Mouse (Mus musculus) urinary bladder, postnatal 36 days (tissue): ENCODE measurements at regions not wholly inside any gene's neighbourhood (a gene's known extent, or its start where the extent isn't known, plus 50 kb on each side); places are given as distances from the start of the nearest gene placed in this dataset.
"Not testable (repeated sequence)": the region's sequence is repeated elsewhere in the genome, so short reads cannot be mapped to it uniquely, and the experiment has no call there.

Source experiments
- DNase-seq, 2 experiments: peaks; one replicate each; pipeline ENCODE4 v3.0.0; 2022; ENCODE audit warnings: low spot score in 2 of 2, mixed read lengths in 1 of 2

- no peak for DNase-seq
Observed at GRCm38 (mm10) chr10:126385644-126386043, 419.7 kb downstream of the Lrig3 start.

- no peak for DNase-seq
Observed at GRCm38 (mm10) chr10:126380381-126380780, 414.4 kb downstream of the Lrig3 start.

DNA sequence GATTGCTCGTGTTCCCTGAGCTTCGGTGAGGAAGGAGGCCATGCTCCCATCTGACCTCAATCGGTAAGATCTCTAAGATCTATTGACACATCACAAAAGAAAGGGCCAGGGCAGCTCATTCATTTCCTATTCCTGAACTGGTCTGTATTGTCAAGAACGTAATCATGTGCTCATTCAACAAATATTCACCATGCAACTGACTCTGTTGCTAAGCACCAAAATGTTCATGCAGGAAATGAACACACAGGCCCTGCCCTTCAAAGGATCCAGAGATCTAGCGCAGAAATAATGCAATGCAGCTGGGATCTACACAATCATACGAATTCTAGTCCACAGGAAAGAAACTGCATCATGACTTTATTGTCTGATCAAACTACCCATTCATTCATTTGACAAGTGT, 413.3 kb downstream of the Lrig3 start:
- DNase-seq = no peak

DNA sequence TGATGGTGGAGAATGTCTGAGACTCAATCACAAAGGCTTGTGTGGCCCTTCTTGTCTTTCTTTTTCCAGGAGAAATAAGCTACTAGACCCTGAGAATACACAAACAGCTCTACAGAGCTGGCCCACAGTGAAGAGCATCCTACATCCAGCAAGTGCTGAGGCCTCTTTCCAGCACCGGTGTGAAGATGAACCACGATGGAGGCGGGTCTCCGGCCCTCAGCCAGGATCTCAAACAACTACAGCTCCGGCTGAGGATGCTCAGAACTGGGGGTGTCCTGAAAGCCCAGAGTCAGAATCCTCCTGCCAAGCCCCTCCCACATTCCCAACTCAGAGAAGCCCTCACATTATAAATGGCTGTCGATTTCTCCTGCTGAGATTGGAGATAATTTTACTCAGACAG, 407.9 kb downstream of the Lrig3 start:
- DNase-seq = no peak

DNA sequence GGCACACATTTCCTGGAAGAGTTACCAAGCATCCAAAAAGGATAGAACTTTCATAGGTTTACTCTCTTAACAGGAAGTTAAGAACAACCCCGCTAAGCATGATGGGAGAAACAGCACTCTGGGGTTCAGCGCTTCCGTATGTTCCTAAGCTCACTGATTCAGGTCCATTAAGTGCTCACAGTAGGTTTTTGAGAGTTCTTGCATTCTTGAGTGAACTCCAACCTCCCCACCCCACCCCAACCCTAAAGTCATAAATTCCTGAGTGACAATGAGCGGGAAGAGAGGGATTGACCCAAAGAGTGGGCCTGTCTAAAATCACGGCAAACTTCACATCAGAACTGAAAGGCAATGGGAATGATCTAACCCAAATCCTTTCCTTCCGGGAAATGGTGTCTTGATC, 405.9 kb downstream of the Lrig3 start:
- DNase-seq = no peak

DNA sequence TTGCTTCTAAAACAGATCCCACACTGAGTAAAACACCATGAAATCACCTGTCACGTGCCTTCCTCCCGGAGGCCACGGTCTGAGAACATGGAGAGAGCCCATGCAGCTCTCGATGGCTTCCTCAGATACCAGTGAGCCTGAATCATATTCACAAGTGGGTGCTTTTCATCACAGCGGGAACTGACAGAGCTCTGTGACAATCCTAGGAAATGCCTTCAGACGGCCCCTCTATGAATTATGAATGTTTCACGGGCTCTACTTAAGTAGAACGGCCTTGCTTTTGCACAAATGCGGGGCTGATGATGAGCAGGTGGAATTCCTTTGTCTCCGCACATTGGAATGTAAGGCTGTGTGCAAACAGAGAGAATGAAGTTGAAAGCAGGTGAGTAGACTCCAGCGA, 383.1 kb downstream of the Lrig3 start:
- DNase-seq = no peak

GRCm38 (mm10) chr10:126337426-126337825, 371.5 kb downstream of the Lrig3 start:
- no peak for DNase-seq

- no peak for DNase-seq
Observed at GRCm38 (mm10) chr10:126333786-126334185, 367.8 kb downstream of the Lrig3 start.

- DNase-seq = peak; percentile 85 to 90
Observed at GRCm38 (mm10) chr10:126330305-126330969, 364.5 kb downstream of the Lrig3 start.

GRCm38 (mm10) chr10:126320831-126321230, 354.9 kb downstream of the Lrig3 start:
- no peak for DNase-seq

DNA sequence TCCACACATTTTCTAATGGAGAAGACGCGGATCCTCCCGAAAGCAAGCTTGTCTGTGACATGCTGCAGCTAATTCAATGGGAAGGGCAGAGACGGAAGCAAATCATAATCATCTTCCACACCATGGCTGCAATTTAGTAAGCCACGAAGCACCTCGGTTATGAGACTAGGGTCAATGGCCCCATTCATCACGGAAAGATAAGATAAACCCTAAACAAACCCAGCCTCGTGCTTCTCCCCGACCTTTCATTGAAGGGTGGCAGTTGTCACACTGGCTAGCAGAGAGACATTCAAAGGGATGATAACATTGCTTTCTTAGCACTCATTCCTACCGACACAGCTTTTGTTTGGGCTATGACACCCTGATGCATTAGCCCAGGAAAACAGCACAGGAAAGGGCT, 353.8 kb downstream of the Lrig3 start:
- DNase-seq = no peak

DNA sequence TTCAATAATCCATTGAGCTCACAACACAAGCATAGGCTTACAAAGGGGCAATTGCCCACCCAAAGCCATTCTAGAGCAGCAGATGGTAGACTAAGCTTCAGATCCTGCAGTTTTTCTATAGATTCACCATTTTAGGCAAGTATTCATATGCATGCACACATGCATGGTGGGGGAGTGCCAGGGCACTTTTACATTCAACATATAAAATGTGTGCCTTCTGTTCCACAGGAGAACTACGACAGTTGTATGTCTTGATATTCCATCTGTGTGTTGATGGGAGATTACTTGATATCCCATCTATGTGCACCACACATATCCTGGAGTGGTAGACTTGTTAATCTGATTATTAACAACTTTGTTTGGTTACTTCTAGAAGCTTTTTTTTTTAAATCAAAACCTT, 334.0 kb downstream of the Lrig3 start:
- no peak for DNase-seq

DNA sequence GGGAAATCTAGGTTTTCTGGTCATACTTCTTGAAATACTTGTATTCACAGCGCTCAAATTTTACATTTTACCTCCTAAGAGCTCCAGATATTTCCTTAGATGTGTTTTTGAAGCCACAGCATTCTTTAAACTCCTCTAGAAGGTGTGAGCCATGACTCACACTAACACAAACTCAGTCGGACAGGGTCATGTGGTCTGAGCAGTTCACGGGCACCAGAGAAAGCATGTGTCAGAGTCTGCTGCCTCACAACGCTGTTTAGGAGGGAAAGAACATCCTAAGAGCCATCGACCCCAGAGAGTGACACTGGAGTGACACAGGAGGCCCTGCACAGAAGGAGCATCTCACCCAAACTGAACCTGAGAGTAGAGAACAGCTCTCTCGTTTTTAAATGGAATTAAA, 332.2 kb downstream of the Lrig3 start:
- no peak for DNase-seq

- no peak for DNase-seq
Observed at GRCm38 (mm10) chr10:126295853-126296252, 329.9 kb downstream of the Lrig3 start.

GRCm38 (mm10) chr10:126291765-126292164, 325.8 kb downstream of the Lrig3 start:
- DNase-seq = no peak

DNA sequence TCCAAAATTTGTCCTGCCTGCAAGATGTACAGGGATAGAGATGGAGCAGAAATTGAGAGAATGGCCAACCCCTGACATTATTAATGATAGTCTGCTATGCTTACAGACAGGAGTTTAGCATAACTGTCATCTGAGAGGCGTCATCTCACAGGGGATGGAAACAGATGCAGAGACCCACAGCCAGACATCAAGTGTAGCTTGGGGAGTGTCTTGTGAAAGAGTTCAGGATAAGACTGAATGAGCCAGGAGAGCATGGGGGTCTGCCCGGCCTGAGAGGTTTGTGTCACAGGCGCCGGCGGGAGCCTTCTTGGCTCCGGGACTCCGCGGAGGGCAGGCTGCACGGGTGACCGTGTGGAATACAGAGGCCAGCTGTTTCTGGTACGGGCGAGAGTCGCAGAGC, 319.1 kb downstream of the Lrig3 start:
- not testable (repeated sequence) for DNase-seq

DNA sequence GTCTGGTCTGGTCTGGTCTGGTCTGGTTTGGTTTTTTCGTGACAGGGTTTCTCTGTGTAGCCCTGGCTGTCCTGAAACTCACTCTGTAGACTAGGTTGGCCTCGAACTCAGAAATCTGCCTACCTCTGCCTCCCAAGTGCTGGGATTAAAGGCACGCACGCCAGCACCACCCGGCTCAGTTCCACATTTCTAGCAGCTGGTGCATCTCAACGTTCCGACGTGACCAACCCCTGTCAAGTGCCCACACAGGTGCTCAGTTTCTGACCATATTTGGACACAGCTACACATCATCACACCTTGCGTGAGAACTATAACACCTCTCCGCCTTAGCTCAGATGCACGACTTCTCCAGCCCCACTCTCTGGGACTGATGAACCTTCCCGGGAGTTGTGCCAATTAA, 304.4 kb downstream of the Lrig3 start:
- DNase-seq = no peak

GRCm38 (mm10) chr10:126267321-126267998, 301.5 kb downstream of the Lrig3 start:
- no peak for DNase-seq

GRCm38 (mm10) chr10:126257171-126257570, 291.2 kb downstream of the Lrig3 start:
- no peak for DNase-seq

GRCm38 (mm10) chr10:126254198-126254597, 288.2 kb downstream of the Lrig3 start:
- no peak for DNase-seq

DNA sequence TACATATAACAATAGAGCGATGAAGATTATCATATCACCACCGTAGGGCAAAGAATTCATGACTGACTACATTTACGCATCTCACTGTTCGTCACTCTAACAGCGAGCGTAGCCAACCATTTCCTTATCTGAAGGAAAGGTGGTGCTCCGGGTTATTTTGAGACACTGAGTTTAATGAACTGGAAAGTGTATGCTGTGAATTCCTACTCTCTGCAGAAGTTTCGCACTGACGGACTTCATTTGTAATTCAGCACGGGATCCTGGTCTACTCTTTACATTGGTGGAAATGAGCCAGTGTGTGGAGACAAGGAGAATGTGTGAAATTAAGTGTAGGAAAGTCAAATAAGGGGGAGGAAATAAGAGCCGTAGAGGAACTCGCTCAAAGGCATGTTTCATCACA, 283.2 kb downstream of the Lrig3 start:
- no peak for DNase-seq

GRCm38 (mm10) chr10:126243051-126243450, 277.1 kb downstream of the Lrig3 start:
- no peak for DNase-seq

GRCm38 (mm10) chr10:126239536-126239935, 273.6 kb downstream of the Lrig3 start:
- DNase-seq = no peak
